Mouse (Mus musculus): ENCODE data around the gene Prss22. TPM values are rescaled to one million over a fixed set of nuclear protein-coding genes. Genes with fewer than 3 reads are reported as not detected.

The Prss22 gene
- polyA plus RNA-seq, 1 experiment: 0.04 TPM

DNA sequence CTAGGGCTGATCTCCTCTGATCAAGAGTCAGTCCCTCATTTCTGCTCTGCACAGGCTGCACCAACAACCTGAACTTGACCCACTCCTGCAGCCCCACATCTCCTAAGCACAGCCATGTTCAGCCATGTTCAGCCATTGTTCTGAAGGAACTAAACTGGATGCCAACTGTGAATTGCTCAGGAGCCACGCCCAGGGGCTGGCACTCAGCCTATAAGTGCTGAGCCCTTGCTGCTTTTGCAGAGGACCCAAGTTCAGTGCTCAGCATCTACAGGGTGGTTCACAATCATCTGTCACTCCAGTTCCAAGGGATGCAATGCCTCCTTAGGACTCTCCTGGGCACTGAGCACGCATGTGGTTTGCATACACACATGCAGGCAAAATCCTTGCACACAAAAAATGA is 15.0 kb upstream of the Prss22 start:
- Histone ChIP-seq H3K36me3 (ENCODE audit: control insufficient read depth, insufficient read depth) (no peaks in the 10 kb centered on the region), H3ac (ENCODE audit: control insufficient read depth, insufficient read length) (no peak overlapping the region), H3K4me2 (ENCODE audit: low read depth) (no peak overlapping the region), H3K79me2 (ENCODE audit: control insufficient read depth, insufficient read depth) (no peaks in the 10 kb centered on the region), H3K4me3 (no peak overlapping the region), H3K27me3 (ENCODE audit: control insufficient read depth, insufficient read depth, insufficient read length) (no peaks in the 10 kb centered on the region)
- no peak for TF ChIP-seq CEBPB (IDR thresholded peaks at IDR 0.05; ENCODE audit: insufficient read depth, poor library complexity, severe bottlenecking)
- no peak for TF ChIP-seq SRF (IDR thresholded peaks at IDR 0.05; ENCODE audit: control insufficient read depth, insufficient read length, low read depth)
- no peak for TF ChIP-seq MYOG (IDR thresholded peaks at IDR 0.05; ENCODE audit: control insufficient read depth in 1 of 3, insufficient read depth in 1 of 3, insufficient read length in 2 of 3, low read depth in 2 of 3)

DNA sequence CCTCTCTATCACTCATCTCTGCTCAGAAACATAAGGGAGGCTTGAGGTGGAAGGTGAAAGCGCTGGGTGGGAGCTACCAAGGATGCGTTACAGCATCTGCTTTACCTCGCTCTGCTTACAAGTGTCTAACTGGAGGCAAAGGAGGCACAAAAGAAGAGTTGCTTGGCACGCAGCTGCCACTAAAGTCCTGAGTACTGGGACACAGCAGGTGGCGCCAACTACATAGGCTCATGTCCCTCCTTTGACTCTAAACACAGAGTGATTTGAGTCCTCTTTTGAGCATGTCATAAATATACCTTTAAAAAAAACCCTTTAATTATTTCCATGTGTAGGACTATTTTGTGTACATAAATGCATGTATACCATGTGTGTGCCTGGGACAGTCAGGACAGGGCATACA is 11.7 kb upstream of the Prss22 start:
- Histone ChIP-seq H3K79me2 (ENCODE audit: control insufficient read depth, insufficient read depth) (no peaks in the 10 kb centered on the region), H3K4me3 (no peak overlapping the region), H3K27me3 (ENCODE audit: control insufficient read depth, insufficient read depth, insufficient read length) (no peaks in the 10 kb centered on the region), H3K4me2 (ENCODE audit: low read depth) (no peak overlapping the region), H3ac (ENCODE audit: control insufficient read depth, insufficient read length) (no peak overlapping the region), H3K36me3 (ENCODE audit: control insufficient read depth, insufficient read depth) (no peaks in the 10 kb centered on the region)
- no peak for TF ChIP-seq POLR2A (IDR thresholded peaks at IDR 0.05; ENCODE audit: insufficient read length, low read depth)
- TF ChIP-seq USF1 (IDR thresholded peaks at IDR 0.05; ENCODE audit: low read depth): no peak
- no peak for TF ChIP-seq MAX (IDR thresholded peaks at IDR 0.05; ENCODE audit: low read depth)
- no peak for TF ChIP-seq SRF (IDR thresholded peaks at IDR 0.05; ENCODE audit: control insufficient read depth, insufficient read length, low read depth)
- TF ChIP-seq REST (IDR thresholded peaks at IDR 0.05; ENCODE audit: insufficient read depth, insufficient read length): no peak
- no peak for TF ChIP-seq CEBPB (IDR thresholded peaks at IDR 0.05; ENCODE audit: insufficient read depth, poor library complexity, severe bottlenecking)
- no peak for TF ChIP-seq POLR2AphosphoS2 (IDR thresholded peaks at IDR 0.05; ENCODE audit: insufficient read length, low read depth)
- no peak for TF ChIP-seq TCF3 (IDR thresholded peaks at IDR 0.05; ENCODE audit: insufficient read length, low read depth)
- TF ChIP-seq E2F4 (IDR thresholded peaks at IDR 0.05; ENCODE audit: insufficient read depth): no peak
- TF ChIP-seq TCF12 (IDR thresholded peaks at IDR 0.05; ENCODE audit: insufficient read depth, poor library complexity, severe bottlenecking): no peak
- no peak for TF ChIP-seq MYOG (IDR thresholded peaks at IDR 0.05; ENCODE audit: control insufficient read depth in 1 of 3, insufficient read depth in 1 of 3, insufficient read length in 2 of 3, low read depth in 2 of 3)
- no peak for TF ChIP-seq MYOD1 (IDR thresholded peaks at IDR 0.05; ENCODE audit: control insufficient read depth in 1 of 3, insufficient read length in 2 of 3, low read depth in 2 of 3)

DNA sequence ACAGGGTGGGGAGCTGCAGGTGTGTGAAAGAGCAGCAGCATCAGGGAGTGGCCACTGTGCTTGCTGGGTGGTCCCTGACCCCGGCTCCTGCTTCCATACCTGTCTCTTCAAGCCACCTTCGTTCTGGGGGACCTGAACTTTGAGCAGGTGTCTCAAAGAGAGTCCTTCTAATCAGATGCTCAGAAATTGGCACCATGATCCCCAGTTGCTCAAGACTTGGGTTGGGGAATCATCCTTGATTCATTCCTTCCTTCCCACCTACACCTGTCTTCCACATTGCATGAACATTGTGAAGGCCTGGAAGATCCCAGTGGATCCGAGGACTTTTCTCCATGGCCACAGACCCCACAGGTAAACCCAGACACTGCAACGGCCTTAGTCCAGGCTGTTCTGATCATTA is 10.2 kb upstream of the Prss22 start:
- H3ac ChIP-seq (ENCODE audit: control insufficient read depth, insufficient read length): no peak overlapping the region
- H3K79me2 ChIP-seq (ENCODE audit: control insufficient read depth, insufficient read depth): no peaks in the 10 kb centered on the region
- no peak overlapping the region for H3K4me2 ChIP-seq (ENCODE audit: low read depth)
- TF ChIP-seq POLR2A (IDR thresholded peaks at IDR 0.05; ENCODE audit: insufficient read length, low read depth) (no peak), MYOG (IDR thresholded peaks at IDR 0.05; ENCODE audit: control insufficient read depth in 1 of 3, insufficient read depth in 1 of 3, insufficient read length in 2 of 3, low read depth in 2 of 3) (no peak), SRF (IDR thresholded peaks at IDR 0.05; ENCODE audit: control insufficient read depth, insufficient read length, low read depth) (no peak), USF1 (IDR thresholded peaks at IDR 0.05; ENCODE audit: low read depth) (no peak), TCF3 (IDR thresholded peaks at IDR 0.05; ENCODE audit: insufficient read length, low read depth) (no peak), TCF12 (IDR thresholded peaks at IDR 0.05; ENCODE audit: insufficient read depth, poor library complexity, severe bottlenecking) (no peak), REST (IDR thresholded peaks at IDR 0.05; ENCODE audit: insufficient read depth, insufficient read length) (no peak), CEBPB (IDR thresholded peaks at IDR 0.05; ENCODE audit: insufficient read depth, poor library complexity, severe bottlenecking) (no peak), MYOD1 (IDR thresholded peaks at IDR 0.05; ENCODE audit: control insufficient read depth in 1 of 3, insufficient read length in 2 of 3, low read depth in 2 of 3) (no peak), POLR2AphosphoS2 (IDR thresholded peaks at IDR 0.05; ENCODE audit: insufficient read length, low read depth) (no peak), MAX (IDR thresholded peaks at IDR 0.05; ENCODE audit: low read depth) (no peak), E2F4 (IDR thresholded peaks at IDR 0.05; ENCODE audit: insufficient read depth) (no peak)
- H3K4me3 ChIP-seq: no peak overlapping the region
- no peaks in the 10 kb centered on the region for H3K27me3 ChIP-seq (ENCODE audit: control insufficient read depth, insufficient read depth, insufficient read length)
- H3K36me3 ChIP-seq (ENCODE audit: control insufficient read depth, insufficient read depth): no peaks in the 10 kb centered on the region

DNA sequence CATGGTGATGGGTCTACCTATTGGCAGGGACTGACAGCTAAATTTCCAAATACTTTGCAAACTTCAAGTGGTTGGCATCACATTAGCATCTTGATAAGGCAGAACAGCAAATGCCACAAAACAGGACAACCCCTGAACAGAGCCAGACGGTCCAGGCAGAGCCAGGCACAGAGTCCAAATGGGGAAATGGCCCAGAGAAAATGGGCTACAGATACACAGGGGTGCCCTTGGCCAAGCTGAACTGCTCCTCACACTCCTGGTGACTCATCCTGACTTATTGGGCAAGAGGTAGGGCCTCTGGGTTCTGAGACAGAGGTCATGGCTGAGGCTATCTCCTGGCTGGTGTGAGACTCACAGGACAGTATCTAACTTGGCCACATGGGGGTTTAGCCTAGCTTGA is 9.5 kb upstream of the Prss22 start:
- Histone ChIP-seq H3K4me3 (no peak overlapping the region), H3K79me2 (ENCODE audit: control insufficient read depth, insufficient read depth) (no peaks in the 10 kb centered on the region), H3K27me3 (ENCODE audit: control insufficient read depth, insufficient read depth, insufficient read length) (no peaks in the 10 kb centered on the region), H3ac (ENCODE audit: control insufficient read depth, insufficient read length) (no peak overlapping the region), H3K4me2 (ENCODE audit: low read depth) (no peak overlapping the region), H3K36me3 (ENCODE audit: control insufficient read depth, insufficient read depth) (no peaks in the 10 kb centered on the region)
- TF ChIP-seq E2F4 (IDR thresholded peaks at IDR 0.05; ENCODE audit: insufficient read depth): no peak
- no peak for TF ChIP-seq MAX (IDR thresholded peaks at IDR 0.05; ENCODE audit: low read depth)
- no peak for TF ChIP-seq TCF3 (IDR thresholded peaks at IDR 0.05; ENCODE audit: insufficient read length, low read depth)
- no peak for TF ChIP-seq POLR2A (IDR thresholded peaks at IDR 0.05; ENCODE audit: insufficient read length, low read depth)
- TF ChIP-seq MYOG (IDR thresholded peaks at IDR 0.05; ENCODE audit: control insufficient read depth in 1 of 3, insufficient read depth in 1 of 3, insufficient read length in 2 of 3, low read depth in 2 of 3): no peak
- no peak for TF ChIP-seq REST (IDR thresholded peaks at IDR 0.05; ENCODE audit: insufficient read depth, insufficient read length)
- peak; percentile 86 for TF ChIP-seq CEBPB (IDR thresholded peaks at IDR 0.05; ENCODE audit: insufficient read depth, poor library complexity, severe bottlenecking)

DNA sequence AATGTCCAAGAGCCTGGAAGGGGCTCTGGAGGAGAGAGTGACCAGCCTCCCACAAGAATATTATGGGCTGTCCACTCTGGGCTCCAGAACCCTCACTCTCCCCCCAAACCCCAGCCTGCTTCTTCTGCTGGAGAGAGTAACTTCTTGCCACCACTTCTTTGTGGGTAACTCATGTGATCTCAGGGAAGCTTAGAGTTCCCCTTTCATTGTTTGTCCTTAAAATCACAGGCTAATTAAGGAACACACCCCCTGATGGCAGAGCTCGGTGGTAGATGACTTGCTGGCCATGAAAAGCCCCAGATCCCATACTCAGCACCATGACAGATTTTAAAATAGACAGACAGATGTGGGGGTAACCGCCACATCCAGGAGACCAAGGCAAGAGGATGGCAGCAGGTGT is 9.0 kb upstream of the Prss22 start:
- H3ac ChIP-seq (ENCODE audit: control insufficient read depth, insufficient read length): no peak overlapping the region
- no peaks in the 10 kb centered on the region for H3K27me3 ChIP-seq (ENCODE audit: control insufficient read depth, insufficient read depth, insufficient read length)
- no peak overlapping the region for H3K4me3 ChIP-seq
- H3K4me2 ChIP-seq (ENCODE audit: low read depth): no peak overlapping the region
- no peaks in the 10 kb centered on the region for H3K79me2 ChIP-seq (ENCODE audit: control insufficient read depth, insufficient read depth)
- TF ChIP-seq E2F4 (IDR thresholded peaks at IDR 0.05; ENCODE audit: insufficient read depth) (no peak), MYOD1 (IDR thresholded peaks at IDR 0.05; ENCODE audit: control insufficient read depth in 1 of 3, insufficient read length in 2 of 3, low read depth in 2 of 3) (peak in 1 of 3 experiments; percentile 11), POLR2AphosphoS2 (IDR thresholded peaks at IDR 0.05; ENCODE audit: insufficient read length, low read depth) (no peak), REST (IDR thresholded peaks at IDR 0.05; ENCODE audit: insufficient read depth, insufficient read length) (no peak)
- H3K36me3 ChIP-seq (ENCODE audit: control insufficient read depth, insufficient read depth): no peaks in the 10 kb centered on the region

All from myocyte (in vitro differentiated cells).